Mouse (Mus musculus): Measurements from ENCODE around the gene Oard1. TPM values are rescaled to one million over a fixed set of nuclear protein-coding genes. Genes with fewer than 3 reads are reported as not detected.
A peak's percentile ranks its signal among the peaks of the same experiment; 100 is the strongest.

Gene Oard1
- total RNA-seq, 2 experiments from 2014 or later, result 11.9 to 16.2 TPM

- DNase-seq (ENCODE audit: low spot score in 2 of 2), result no peak
Observed at GRCm38 (mm10) chr17:48407910-48408525, 1.8 kb upstream of the Oard1 start.

- peak; percentile 65 to 75 for DNase-seq (ENCODE audit: low spot score in 2 of 2)
Observed at GRCm38 (mm10) chr17:48408526-48409291, 1.1 kb upstream of the Oard1 start.

DNA sequence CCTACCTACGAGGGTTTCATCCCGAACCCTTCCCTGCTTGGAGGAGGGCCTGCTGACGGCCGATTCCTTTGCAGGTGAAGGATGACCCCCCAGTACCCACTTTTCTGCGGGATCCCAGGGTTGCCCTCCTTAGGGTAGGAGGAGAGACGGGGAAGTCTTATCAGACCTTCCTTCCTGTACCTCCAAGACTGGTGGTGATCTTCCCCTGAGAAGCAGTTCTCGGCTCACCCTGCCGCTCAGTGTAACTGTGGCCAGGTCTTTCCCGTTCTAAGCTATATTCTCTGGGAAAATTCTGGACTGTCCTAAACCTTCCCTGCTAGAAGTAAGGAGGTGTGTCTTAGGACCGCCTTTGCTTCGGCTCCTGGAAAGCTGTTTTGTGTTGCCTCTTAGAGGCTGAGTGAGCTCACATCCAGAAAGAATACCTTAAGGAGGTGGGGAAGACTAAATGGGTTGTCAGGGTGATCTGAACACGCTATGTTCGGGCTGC lies 528 bp downstream of the Oard1 start:
- no peak for DNase-seq (ENCODE audit: low spot score in 2 of 2)

- no peak for DNase-seq (ENCODE audit: low spot score in 2 of 2)
Observed at GRCm38 (mm10) chr17:48411241-48411640, 1.4 kb downstream of the Oard1 start.

DNA sequence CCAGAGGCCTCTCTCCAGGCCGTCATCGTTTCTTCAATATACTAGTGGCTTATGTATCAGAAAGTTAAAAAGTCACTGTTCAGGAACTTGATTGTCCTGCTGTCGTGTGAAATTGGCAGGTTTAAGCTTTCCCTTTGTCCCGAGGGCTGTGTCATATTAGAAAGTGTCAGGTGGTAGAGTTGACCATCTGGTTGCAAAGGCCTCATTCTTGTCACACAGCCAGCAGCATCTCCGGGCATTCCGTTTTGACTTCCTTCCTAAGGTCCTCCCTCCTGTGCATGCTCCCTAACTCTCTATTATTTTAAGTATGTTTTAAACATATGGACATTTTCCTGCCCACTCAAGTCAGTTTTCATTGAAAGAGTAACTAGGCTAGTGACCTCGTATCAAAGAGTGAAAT lies 6.2 kb downstream of the Oard1 start:
- DNase-seq (ENCODE audit: low spot score in 2 of 2), result no peak

GRCm38 (mm10) chr17:48416425-48417195 lies 6.8 kb downstream of the Oard1 start:
- peak; percentile 80 to 86 for DNase-seq (ENCODE audit: low spot score in 2 of 2)

GRCm38 (mm10) chr17:48417521-48417920 lies 7.7 kb downstream of the Oard1 start:
- DNase-seq (ENCODE audit: low spot score in 2 of 2), result no peak

GRCm38 (mm10) chr17:48418174-48418573 lies 8.4 kb downstream of the Oard1 start:
- no peak for DNase-seq (ENCODE audit: low spot score in 2 of 2)

- no peak for DNase-seq (ENCODE audit: low spot score in 2 of 2)
Observed at GRCm38 (mm10) chr17:48418781-48419180, 9.0 kb downstream of the Oard1 start.

DNA sequence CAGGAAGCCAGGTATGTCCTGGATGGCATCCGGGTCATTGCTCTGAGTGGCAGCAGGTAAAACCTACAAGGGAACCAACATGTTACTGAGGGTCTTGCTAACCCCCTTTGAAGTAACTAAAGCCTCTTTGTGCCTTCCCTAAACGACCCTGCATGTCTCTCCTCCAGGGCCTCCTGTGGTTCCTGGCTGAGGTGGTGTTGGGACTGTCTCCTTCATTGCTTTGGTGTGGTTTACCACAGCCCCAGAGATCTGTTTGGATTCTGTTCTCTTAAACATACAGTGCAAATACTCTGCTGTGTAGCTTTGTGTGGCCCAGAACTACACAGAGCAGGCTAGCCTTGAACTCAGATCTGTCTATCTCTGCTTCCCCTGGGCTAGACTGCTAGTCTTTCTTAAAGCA lies 9.8 kb downstream of the Oard1 start:
- DNase-seq (ENCODE audit: low spot score in 2 of 2), result no peak

DNA sequence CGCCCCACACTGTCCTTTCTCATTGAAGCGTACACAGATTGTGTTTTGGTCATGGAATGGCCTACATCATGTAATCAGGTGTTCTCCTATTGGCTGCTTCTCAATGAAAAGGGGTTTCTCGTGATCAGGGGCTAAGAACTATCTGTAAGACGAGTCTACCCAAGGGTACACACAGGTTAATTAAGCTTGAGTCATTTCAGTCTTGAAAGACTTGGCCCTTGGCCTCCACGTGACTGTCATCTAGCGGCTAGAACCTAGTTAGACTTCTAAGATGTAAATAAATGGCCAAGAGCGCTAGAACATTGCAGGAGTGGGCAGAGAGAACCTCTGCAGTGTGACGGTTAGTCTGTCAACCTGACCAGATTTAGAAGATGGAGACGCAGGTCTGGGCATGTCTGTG lies 14.4 kb downstream of the Oard1 start:
- no peak for DNase-seq (ENCODE audit: low spot score in 2 of 2)

DNA sequence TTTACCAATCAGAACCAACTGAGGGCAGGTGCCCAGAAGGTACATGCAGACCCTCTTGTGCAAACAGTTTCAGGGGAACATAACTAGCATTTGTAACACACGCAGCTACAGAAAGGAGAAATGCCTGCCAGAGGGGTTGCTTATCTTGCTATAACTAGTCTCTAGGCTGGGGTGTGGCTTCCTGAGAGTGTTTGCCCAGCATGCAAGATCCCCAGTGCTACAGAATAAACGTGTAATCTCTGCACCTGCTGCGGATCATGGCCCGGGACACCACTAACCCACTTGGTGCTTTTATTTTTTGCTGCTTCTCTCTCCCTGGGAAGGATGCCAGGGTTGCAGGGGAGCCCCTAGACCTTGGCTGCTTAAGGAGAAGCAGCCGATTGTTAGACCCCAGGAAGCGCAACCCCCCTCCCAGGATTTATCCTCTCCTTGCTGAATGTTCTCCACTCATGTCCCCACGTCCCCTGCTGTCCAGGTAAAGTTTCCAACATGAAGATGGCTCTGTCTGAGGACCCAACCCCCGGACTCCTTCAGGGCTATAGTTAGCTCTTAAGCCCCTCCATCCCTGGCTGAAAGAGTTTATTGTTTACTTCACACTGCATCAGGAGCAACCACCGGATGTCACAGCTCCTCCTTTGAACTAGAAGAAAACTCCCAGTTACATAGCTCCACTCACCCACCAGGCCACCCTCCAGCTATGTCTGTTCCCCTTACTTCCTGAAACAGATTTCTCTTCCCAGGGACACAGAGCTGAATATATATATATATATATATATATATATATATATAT lies 16.2 kb downstream of the Oard1 start:
- DNase-seq (ENCODE audit: low spot score in 2 of 2), result no peak

- DNase-seq (ENCODE audit: low spot score in 2 of 2), result no peak
Observed at GRCm38 (mm10) chr17:48426991-48427750, 17.4 kb downstream of the Oard1 start.

- DNase-seq (ENCODE audit: low spot score in 2 of 2), result no peak
Observed at GRCm38 (mm10) chr17:48427852-48428530, 18.2 kb downstream of the Oard1 start.

DNA sequence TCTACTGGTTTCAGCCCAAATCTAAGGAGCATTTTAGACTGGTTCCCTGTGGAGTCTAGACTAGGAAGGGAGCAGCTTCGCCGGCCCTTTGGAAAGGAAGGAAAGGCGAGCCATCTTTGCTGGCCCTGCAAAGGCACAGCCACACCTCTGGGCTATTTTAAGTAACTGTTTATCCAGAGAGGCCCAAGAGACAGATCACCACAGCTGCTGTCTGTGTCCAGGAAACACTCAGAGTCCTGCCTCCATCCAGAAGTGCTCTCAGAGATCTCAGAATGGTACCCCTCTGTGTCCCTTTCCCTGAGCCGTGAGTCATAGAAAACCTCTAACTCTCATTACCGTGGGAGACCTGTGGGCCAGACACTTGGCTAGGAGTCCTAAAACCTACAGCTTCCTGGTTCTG lies 20.6 kb downstream of the Oard1 start:
- DNase-seq (ENCODE audit: low spot score in 2 of 2), result no peak

DNA sequence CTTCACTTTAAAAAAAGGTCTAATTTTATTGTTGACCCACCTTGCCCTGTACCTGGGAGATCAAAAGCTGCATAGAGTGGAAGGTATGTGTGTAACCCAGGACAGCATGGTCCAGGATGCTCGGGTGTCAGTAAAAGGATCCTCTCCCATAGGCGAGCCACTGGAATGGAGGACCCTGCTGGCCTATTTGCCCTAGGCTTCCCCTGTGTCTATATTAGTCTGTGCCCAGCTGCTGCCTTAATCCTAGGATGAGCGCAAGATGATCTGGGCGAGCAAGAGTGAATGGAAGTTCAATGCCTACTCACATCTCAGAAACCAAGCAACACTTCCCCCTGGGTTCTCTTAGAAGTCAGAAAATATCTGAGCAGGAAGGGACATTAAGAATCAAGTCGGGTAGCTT lies 21.2 kb downstream of the Oard1 start:
- DNase-seq (ENCODE audit: low spot score in 2 of 2), result no peak

GRCm38 (mm10) chr17:48432158-48432980 lies 22.6 kb downstream of the Oard1 start, which contains the start of gene Apobec2:
Apobec2 (minus strand) TSS chr17:48432930.
- DNase-seq (ENCODE audit: low spot score in 2 of 2), result no peak

- no peak for DNase-seq (ENCODE audit: low spot score in 2 of 2)
Observed at GRCm38 (mm10) chr17:48433006-48433655, 23.3 kb downstream of the Oard1 start.
